Mouse (Mus musculus): ENCODE measurements around the gene Ccser1. TPM values are rescaled to one million over a fixed set of nuclear protein-coding genes. Genes with fewer than 3 reads are reported as not detected.
"Not testable (repeated sequence)": the region's sequence is repeated elsewhere in the genome, so short reads cannot be mapped to it uniquely, and the experiment has no call there.

Gene Ccser1
- polyA plus RNA-seq, 1 experiment from 2014 or later, result 6.6 TPM

- Histone ChIP-seq H3K9me3 (ENCODE audit: control insufficient read depth) (no peaks in the 10 kb centered on the region), H3K4me2 (replicated peaks; ENCODE audit: low read depth) (no peak overlapping the region), H3K4me1 (replicated peaks; ENCODE audit: control insufficient read depth, insufficient read depth, low read length) (no peaks in the 10 kb centered on the region), H3K27ac (ENCODE audit: low read depth, low read length) (no peak overlapping the region), H3K9ac (ENCODE audit: low read depth, low read length) (no peak overlapping the region), H3K36me3 (ENCODE audit: control insufficient read depth, insufficient read depth) (no peaks in the 10 kb centered on the region), H3K4me3 (ENCODE audit: low read depth, low read length) (no peak overlapping the region), H3K27me3 (replicated peaks; ENCODE audit: control insufficient read depth, insufficient read depth, low read length) (no peaks in the 10 kb centered on the region)
- TF ChIP-seq CTCF (IDR thresholded peaks at IDR 0.05; ENCODE audit: low read depth), result no peak
- no peak for ATAC-seq
- 89% methylated on average over 2 of the region's 2 CpGs for WGBS
These were observed 68.6 kb downstream of the Ccser1 start for GRCm38 (mm10) chr6:61248700-61249099.

GRCm38 (mm10) chr6:61251232-61251631, 71.1 kb downstream of the Ccser1 start:
- no peaks in the 10 kb centered on the region for H3K36me3 ChIP-seq (ENCODE audit: control insufficient read depth, insufficient read depth)
- no peak overlapping the region for H3K4me2 ChIP-seq (replicated peaks; ENCODE audit: low read depth)
- TF ChIP-seq CTCF (IDR thresholded peaks at IDR 0.05; ENCODE audit: low read depth), result no peak
- 78% methylated on average over 1 of the region's 1 CpGs for WGBS
- no peak overlapping the region for H3K9ac ChIP-seq (ENCODE audit: low read depth, low read length)
- no peak for ATAC-seq
- H3K9me3 ChIP-seq (ENCODE audit: control insufficient read depth), result no peaks in the 10 kb centered on the region
- no peaks in the 10 kb centered on the region for H3K4me1 ChIP-seq (replicated peaks; ENCODE audit: control insufficient read depth, insufficient read depth, low read length)
- no peaks in the 10 kb centered on the region for H3K27me3 ChIP-seq (replicated peaks; ENCODE audit: control insufficient read depth, insufficient read depth, low read length)
- no peak overlapping the region for H3K27ac ChIP-seq (ENCODE audit: low read depth, low read length)
- no peak overlapping the region for H3K4me3 ChIP-seq (ENCODE audit: low read depth, low read length)

- 89% methylated on average over 7 of the region's 7 CpGs for WGBS
- Histone ChIP-seq H3K4me1 (replicated peaks; ENCODE audit: control insufficient read depth, insufficient read depth, low read length) (no peaks in the 10 kb centered on the region), H3K36me3 (ENCODE audit: control insufficient read depth, insufficient read depth) (no peaks in the 10 kb centered on the region), H3K4me2 (replicated peaks; ENCODE audit: low read depth) (no peak overlapping the region), H3K27ac (ENCODE audit: low read depth, low read length) (no peak overlapping the region), H3K27me3 (replicated peaks; ENCODE audit: control insufficient read depth, insufficient read depth, low read length) (no peaks in the 10 kb centered on the region), H3K4me3 (ENCODE audit: low read depth, low read length) (no peak overlapping the region), H3K9ac (ENCODE audit: low read depth, low read length) (no peak overlapping the region), H3K9me3 (ENCODE audit: control insufficient read depth) (no peaks in the 10 kb centered on the region)
- no peak for TF ChIP-seq CTCF (IDR thresholded peaks at IDR 0.05; ENCODE audit: low read depth)
- ATAC-seq, result no peak
These were observed 72.8 kb downstream of the Ccser1 start for GRCm38 (mm10) chr6:61252912-61253311.

GRCm38 (mm10) chr6:61255874-61256273, 75.8 kb downstream of the Ccser1 start:
- not testable (repeated sequence) for H3K36me3 ChIP-seq (ENCODE audit: control insufficient read depth, insufficient read depth); H3K9ac ChIP-seq (ENCODE audit: low read depth, low read length); H3K9me3 ChIP-seq (ENCODE audit: control insufficient read depth); H3K4me3 ChIP-seq (ENCODE audit: low read depth, low read length); H3K4me2 ChIP-seq (replicated peaks; ENCODE audit: low read depth); ATAC-seq; H3K27ac ChIP-seq (ENCODE audit: low read depth, low read length); H3K4me1 ChIP-seq (replicated peaks; ENCODE audit: control insufficient read depth, insufficient read depth, low read length); H3K27me3 ChIP-seq (replicated peaks; ENCODE audit: control insufficient read depth, insufficient read depth, low read length)
- no CpG with 5 or more reads among the region's 1 CpGs for WGBS

GRCm38 (mm10) chr6:61258847-61259634, 78.9 kb downstream of the Ccser1 start:
- WGBS, result 75% methylated on average over 10 of the region's 10 CpGs
- no peak for TF ChIP-seq CTCF (IDR thresholded peaks at IDR 0.05; ENCODE audit: low read depth)
- H3K4me3 ChIP-seq (ENCODE audit: low read depth, low read length), result no peak overlapping the region
- no peak overlapping the region for H3K9ac ChIP-seq (ENCODE audit: low read depth, low read length)
- ATAC-seq, result no peak
- no peak overlapping the region for H3K27ac ChIP-seq (ENCODE audit: low read depth, low read length)
- H3K36me3 ChIP-seq (ENCODE audit: control insufficient read depth, insufficient read depth), result no peaks in the 10 kb centered on the region
- no peak overlapping the region for H3K4me2 ChIP-seq (replicated peaks; ENCODE audit: low read depth)
- H3K4me1 ChIP-seq (replicated peaks; ENCODE audit: control insufficient read depth, insufficient read depth, low read length), result peaks cover 2% of the 10 kb centered on the region; the same call in 1 of the 2 replicates
- H3K9me3 ChIP-seq (ENCODE audit: control insufficient read depth), result no peaks in the 10 kb centered on the region
- H3K27me3 ChIP-seq (replicated peaks; ENCODE audit: control insufficient read depth, insufficient read depth, low read length), result no peaks in the 10 kb centered on the region

- Histone ChIP-seq H3K4me1 (replicated peaks; ENCODE audit: control insufficient read depth, insufficient read depth, low read length) (peaks cover 2% of the 10 kb centered on the region; the same call in 1 of the 2 replicates), H3K4me2 (replicated peaks; ENCODE audit: low read depth) (no peak overlapping the region), H3K36me3 (ENCODE audit: control insufficient read depth, insufficient read depth) (no peaks in the 10 kb centered on the region), H3K27me3 (replicated peaks; ENCODE audit: control insufficient read depth, insufficient read depth, low read length) (no peaks in the 10 kb centered on the region), H3K4me3 (ENCODE audit: low read depth, low read length) (no peak overlapping the region), H3K9me3 (ENCODE audit: control insufficient read depth) (no peaks in the 10 kb centered on the region), H3K9ac (ENCODE audit: low read depth, low read length) (no peak overlapping the region), H3K27ac (ENCODE audit: low read depth, low read length) (no peak overlapping the region)
- 69% methylated on average over 3 of the region's 3 CpGs for WGBS
- no peak for TF ChIP-seq CTCF (IDR thresholded peaks at IDR 0.05; ENCODE audit: low read depth)
- ATAC-seq, result no peak
These were observed 81.3 kb downstream of the Ccser1 start for GRCm38 (mm10) chr6:61261381-61261780.

Measured in intestine, postnatal 0 days (tissue).